Mouse (Mus musculus): ENCODE data around the gene Gss. TPM values are rescaled to one million over a fixed set of nuclear protein-coding genes. Genes with fewer than 3 reads are reported as not detected.
"Not testable (repeated sequence)": the region's sequence is repeated elsewhere in the genome, so short reads cannot be mapped to it uniquely, and the experiment has no call there.

Gss gene
- total and polyA plus RNA-seq, 3 experiments, result 13.0 to 14.0 (median 14.0) TPM

GRCm38 (mm10) chr2:155616971-155617370, 24.4 kb upstream of the Gss start:
- H3K79me2 ChIP-seq (replicated peaks; ENCODE audit: control insufficient read depth, insufficient read depth, low read length), result no peaks in the 10 kb centered on the region
- H3K4me3 ChIP-seq, result no peak overlapping the region
- DNase-seq, result no peak
- no peaks in the 10 kb centered on the region for H3K36me3 ChIP-seq (ENCODE audit: control insufficient read depth, insufficient read depth, low read length)
- peaks cover 3% of the 10 kb centered on the region for H3K4me1 ChIP-seq (ENCODE audit: control insufficient read depth, insufficient read depth, low read length)
- no peak overlapping the region for H3K27ac ChIP-seq
- H3K27me3 ChIP-seq (ENCODE audit: control insufficient read depth, insufficient read depth, low read length), result no peaks in the 10 kb centered on the region
- no peak overlapping the region for H3K9ac ChIP-seq (ENCODE audit: low read depth, low read length)
- intact Hi-C loops (cut with DNase I), result no loop called here
- TF ChIP-seq CTCF (IDR thresholded peaks at IDR 0.05), result no peak
- no peak for TF ChIP-seq POLR2A (IDR thresholded peaks at IDR 0.05; ENCODE audit: insufficient read depth, low read depth, low read length)
- no peak for TF ChIP-seq EP300 (IDR thresholded peaks at IDR 0.05; ENCODE audit: insufficient read depth, low read depth, low read length)
- WGBS, result 49% methylated on average over 6 of the region's 6 CpGs

GRCm38 (mm10) chr2:155613953-155614352, 21.3 kb upstream of the Gss start:
- H3K9ac ChIP-seq (ENCODE audit: low read depth, low read length), result no peak overlapping the region
- intact Hi-C loops (cut with DNase I), result no loop called here
- H3K4me1 ChIP-seq (ENCODE audit: control insufficient read depth, insufficient read depth, low read length), result peaks cover 4% of the 10 kb centered on the region
- DNase-seq, result no peak
- TF ChIP-seq CTCF (IDR thresholded peaks at IDR 0.05), result no peak
- TF ChIP-seq POLR2A (IDR thresholded peaks at IDR 0.05; ENCODE audit: insufficient read depth, low read depth, low read length), result no peak
- TF ChIP-seq EP300 (IDR thresholded peaks at IDR 0.05; ENCODE audit: insufficient read depth, low read depth, low read length), result no peak
- H3K4me3 ChIP-seq, result peak overlapping the region; percentile 41
- H3K27me3 ChIP-seq (ENCODE audit: control insufficient read depth, insufficient read depth, low read length), result no peaks in the 10 kb centered on the region
- H3K27ac ChIP-seq, result no peak overlapping the region
- H3K79me2 ChIP-seq (replicated peaks; ENCODE audit: control insufficient read depth, insufficient read depth, low read length), result no peaks in the 10 kb centered on the region
- no peaks in the 10 kb centered on the region for H3K36me3 ChIP-seq (ENCODE audit: control insufficient read depth, insufficient read depth, low read length)
- WGBS, result 46% methylated on average over 8 of the region's 8 CpGs

GRCm38 (mm10) chr2:155613326-155613755, 20.7 kb upstream of the Gss start:
- 6% methylated on average over 20 of the region's 20 CpGs for WGBS
- peak; percentile 63 to 68 for DNase-seq
- H3K9ac ChIP-seq (ENCODE audit: low read depth, low read length), result peak overlapping the region; percentile 23
- H3K27ac ChIP-seq, result peak overlapping the region; percentile 84; the same call in 1 of the 2 replicates
- TF ChIP-seq EP300 (IDR thresholded peaks at IDR 0.05; ENCODE audit: insufficient read depth, low read depth, low read length) (0 out of 2 replicates have a peak, but pooled peaks have one; percentile 17), POLR2A (IDR thresholded peaks at IDR 0.05; ENCODE audit: insufficient read depth, low read depth, low read length) (peak; percentile 73), CTCF (IDR thresholded peaks at IDR 0.05) (no peak)
- H3K36me3 ChIP-seq (ENCODE audit: control insufficient read depth, insufficient read depth, low read length), result no peaks in the 10 kb centered on the region
- H3K27me3 ChIP-seq (ENCODE audit: control insufficient read depth, insufficient read depth, low read length), result no peaks in the 10 kb centered on the region
- H3K4me1 ChIP-seq (ENCODE audit: control insufficient read depth, insufficient read depth, low read length), result peaks cover 4% of the 10 kb centered on the region
- no peaks in the 10 kb centered on the region for H3K79me2 ChIP-seq (replicated peaks; ENCODE audit: control insufficient read depth, insufficient read depth, low read length)
- intact Hi-C loops (cut with DNase I), result no loop called here
- peak overlapping the region; percentile 41 for H3K4me3 ChIP-seq

GRCm38 (mm10) chr2:155611834-155612550, 19.4 kb upstream of the Gss start:
- intact Hi-C loops (cut with DNase I), result no loop called here
- H3K36me3 ChIP-seq (ENCODE audit: control insufficient read depth, insufficient read depth, low read length), result no peaks in the 10 kb centered on the region
- peaks cover 4% of the 10 kb centered on the region for H3K4me1 ChIP-seq (ENCODE audit: control insufficient read depth, insufficient read depth, low read length)
- no peak for DNase-seq
- H3K9ac ChIP-seq (ENCODE audit: low read depth, low read length), result peak overlapping the region; percentile 51
- peak overlapping the region; percentile 84 for H3K27ac ChIP-seq
- WGBS, result 49% methylated on average over 9 of the region's 9 CpGs
- H3K27me3 ChIP-seq (ENCODE audit: control insufficient read depth, insufficient read depth, low read length), result no peaks in the 10 kb centered on the region
- 0 out of 2 replicates have a peak, but pooled peaks have one; percentile 35 for TF ChIP-seq EP300 (IDR thresholded peaks at IDR 0.05; ENCODE audit: insufficient read depth, low read depth, low read length)
- 0 out of 2 replicates have a peak, but pooled peaks have one; percentile 20 for TF ChIP-seq POLR2A (IDR thresholded peaks at IDR 0.05; ENCODE audit: insufficient read depth, low read depth, low read length)
- no peak for TF ChIP-seq CTCF (IDR thresholded peaks at IDR 0.05)
- peak overlapping the region; percentile 41 for H3K4me3 ChIP-seq
- H3K79me2 ChIP-seq (replicated peaks; ENCODE audit: control insufficient read depth, insufficient read depth, low read length), result no peaks in the 10 kb centered on the region

GRCm38 (mm10) chr2:155610978-155611377, 18.4 kb upstream of the Gss start, which contains the start of gene Myh7b:
Myh7b (plus strand) TSS chr2:155611212.
- DNase-seq, result peak; percentile 58 to 70
- peak; percentile 64; the same call in 1 of the 2 replicates for TF ChIP-seq EP300 (IDR thresholded peaks at IDR 0.05; ENCODE audit: insufficient read depth, low read depth, low read length)
- TF ChIP-seq POLR2A (IDR thresholded peaks at IDR 0.05; ENCODE audit: insufficient read depth, low read depth, low read length), result peak; percentile 93
- no peak for TF ChIP-seq CTCF (IDR thresholded peaks at IDR 0.05)
- peak within 1 kb of the TSS; percentile 51 for H3K9ac ChIP-seq (ENCODE audit: low read depth, low read length)
- WGBS, result 24% methylated on average over 4 of the region's 4 CpGs
- no peaks in the 10 kb centered on the region for H3K79me2 ChIP-seq (replicated peaks; ENCODE audit: control insufficient read depth, insufficient read depth, low read length)
- H3K4me1 ChIP-seq (ENCODE audit: control insufficient read depth, insufficient read depth, low read length), result peaks cover 4% of the 10 kb centered on the region
- H3K27me3 ChIP-seq (ENCODE audit: control insufficient read depth, insufficient read depth, low read length), result no peaks in the 10 kb centered on the region
- H3K27ac ChIP-seq, result peak within 1 kb of the TSS; percentile 84
- H3K36me3 ChIP-seq (ENCODE audit: control insufficient read depth, insufficient read depth, low read length), result no peaks in the 10 kb centered on the region
- H3K4me3 ChIP-seq, result peak within 1 kb of the TSS; percentile 41
- intact Hi-C loops (cut with DNase I), result no loop called here

GRCm38 (mm10) chr2:155606360-155606759, 13.8 kb upstream of the Gss start:
- TF ChIP-seq EP300 (IDR thresholded peaks at IDR 0.05; ENCODE audit: insufficient read depth, low read depth, low read length) (no peak), CTCF (IDR thresholded peaks at IDR 0.05) (peak; percentile 66), POLR2A (IDR thresholded peaks at IDR 0.05; ENCODE audit: insufficient read depth, low read depth, low read length) (no peak)
- Histone ChIP-seq H3K4me3 (no peak overlapping the region), H3K9ac (ENCODE audit: low read depth, low read length) (no peak overlapping the region), H3K36me3 (ENCODE audit: control insufficient read depth, insufficient read depth, low read length) (no peaks in the 10 kb centered on the region), H3K4me1 (ENCODE audit: control insufficient read depth, insufficient read depth, low read length) (peaks cover 1% of the 10 kb centered on the region; the same call in 1 of the 2 replicates), H3K79me2 (replicated peaks; ENCODE audit: control insufficient read depth, insufficient read depth, low read length) (no peaks in the 10 kb centered on the region), H3K27ac (peak overlapping the region; percentile 77), H3K27me3 (ENCODE audit: control insufficient read depth, insufficient read depth, low read length) (no peaks in the 10 kb centered on the region)
- intact Hi-C loops (cut with DNase I), result no loop called here
- peak; percentile 61 to 74 for DNase-seq
- 38% methylated on average over 4 of the region's 4 CpGs for WGBS

GRCm38 (mm10) chr2:155605236-155605589, 12.6 kb upstream of the Gss start:
- H3K79me2 ChIP-seq (replicated peaks; ENCODE audit: control insufficient read depth, insufficient read depth, low read length); H3K4me1 ChIP-seq (ENCODE audit: control insufficient read depth, insufficient read depth, low read length); H3K9ac ChIP-seq (ENCODE audit: low read depth, low read length); intact Hi-C loops (cut with DNase I); H3K27me3 ChIP-seq (ENCODE audit: control insufficient read depth, insufficient read depth, low read length); DNase-seq; H3K27ac ChIP-seq; H3K4me3 ChIP-seq; H3K36me3 ChIP-seq (ENCODE audit: control insufficient read depth, insufficient read depth, low read length): not testable (repeated sequence)
- WGBS, result 63% methylated on average over 4 of the region's 4 CpGs
